Mouse (Mus musculus): Measurements from ENCODE around the gene Bcl9l.

The Bcl9l gene

DNA sequence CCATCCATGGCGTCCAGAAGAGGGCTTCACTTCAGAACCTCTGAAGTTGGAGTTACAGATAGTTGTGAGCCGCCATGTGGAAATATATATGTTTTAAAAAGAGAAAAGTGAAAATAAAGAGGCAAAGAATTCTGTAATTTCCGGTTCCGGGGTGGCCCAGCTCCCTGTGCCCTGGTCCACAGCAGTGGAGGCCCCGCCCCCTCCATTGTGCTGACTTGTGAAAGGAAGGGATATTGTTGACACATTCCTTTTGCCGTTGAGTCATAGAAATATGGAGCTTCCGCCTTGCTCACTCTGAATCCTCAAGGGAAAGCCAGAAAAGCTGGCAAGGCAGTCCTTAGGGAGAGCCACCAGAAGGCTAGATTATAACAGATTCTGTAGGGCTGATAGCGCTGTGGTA, 69.5 kb downstream of the Bcl9l start:
- no peak for DNase-seq
